Mouse (Mus musculus) B cell, adult 67 days (primary cell): ENCODE data around the gene Mmp28. TPM values are rescaled to one million over a fixed set of nuclear protein-coding genes. Genes with fewer than 3 reads are reported as not detected.

Experiments
- total RNA-seq, 2 experiments: library from RNA; stranded (reverse); gene quantifications; 4 replicates each; pipeline ENCODE4 v1.2.4; 2023

Gene Mmp28
- total RNA-seq: under 1 TPM in 1 of 2 experiments, not detected in 1; 0.46 TPM

DNA sequence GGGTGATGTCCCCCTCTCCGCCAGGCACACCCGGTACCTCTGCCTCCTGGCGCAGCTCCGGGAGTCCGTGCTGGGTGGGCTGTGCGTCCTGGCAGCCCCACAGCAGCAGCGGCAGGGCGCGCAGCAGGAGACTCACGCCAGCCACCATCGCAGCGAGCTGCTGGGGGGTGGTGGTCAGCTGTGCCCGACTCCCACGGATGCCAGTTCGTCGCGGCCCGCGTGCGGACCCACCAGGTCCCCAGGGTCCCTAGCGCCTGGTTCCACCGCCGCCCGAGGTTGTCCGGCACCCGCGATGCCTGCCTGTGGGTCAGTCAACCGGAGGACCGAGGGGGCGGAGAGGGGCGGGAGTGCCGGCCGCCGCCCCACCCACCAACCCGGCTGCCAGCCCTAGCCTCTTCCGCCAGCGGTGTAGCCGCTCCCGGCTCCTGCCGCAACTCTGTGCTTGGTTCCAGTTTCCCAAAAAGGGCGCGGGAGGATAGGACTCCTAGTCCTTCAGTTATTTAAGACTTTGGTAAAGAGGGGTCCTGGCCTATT lies at the start of gene Mmp28:
Gene Mmp28 (minus strand): TSS at position 361 of the 534 bp plus-strand sequence.

DNA sequence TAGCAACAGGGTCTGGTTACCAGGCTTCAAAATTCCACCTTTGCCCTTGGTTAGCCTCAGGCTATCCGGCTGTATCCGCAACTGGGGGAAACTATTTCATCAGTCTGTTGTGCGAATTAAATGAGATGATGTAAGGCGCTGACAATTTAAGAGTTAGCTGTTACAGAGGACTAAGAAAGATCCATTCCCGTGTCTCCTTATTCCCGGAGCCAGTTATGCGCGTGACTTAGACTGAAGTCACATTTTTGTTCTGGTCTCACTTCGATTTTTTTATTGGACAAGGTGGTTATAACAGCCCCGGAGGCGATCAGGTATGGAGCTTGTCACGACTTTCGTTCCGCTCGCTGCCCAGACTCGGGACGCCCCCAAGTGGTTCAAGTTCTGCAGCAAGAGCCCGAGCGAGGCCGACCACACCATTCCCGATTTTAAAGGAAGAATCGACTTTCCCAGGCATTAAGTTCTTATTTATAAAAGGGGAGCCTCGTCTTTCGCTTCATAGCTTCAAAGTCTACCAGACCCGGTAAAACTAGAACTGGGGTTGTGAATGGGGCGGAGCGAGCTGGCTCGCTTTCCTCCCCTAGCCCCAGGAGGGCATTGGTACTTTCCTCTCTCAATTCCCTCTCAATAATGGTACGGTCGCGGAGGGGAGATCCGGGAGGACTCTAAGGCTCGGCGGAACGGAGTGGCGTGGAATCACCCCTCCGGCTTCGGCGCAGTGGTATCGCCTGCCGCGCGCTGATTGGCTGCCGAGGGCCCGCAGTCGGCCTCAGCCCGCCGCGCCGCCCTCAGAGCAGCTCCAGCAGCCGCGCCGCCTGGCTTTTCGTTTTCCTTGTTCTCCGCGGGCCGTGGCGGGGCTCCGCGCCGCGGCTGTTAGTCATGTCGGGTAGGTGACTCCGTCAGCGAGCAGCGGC lies 9.7 kb upstream of the Mmp28 start, which contains the start of gene Taf15:
Gene Taf15 (plus strand): TSS at position 763 of the 911 bp plus-strand sequence.

GRCm38 (mm10) chr11:83437377-83437776 lies 25.5 kb downstream of the Mmp28 start, which contains the start of gene 1700020L24Rik:
Gene 1700020L24Rik (plus strand): TSS chr11:83437677.

GRCm38 (mm10) chr11:83429355-83429754 lies 33.5 kb downstream of the Mmp28 start, which contains the start of gene Gas2l2:
Gene Gas2l2 (minus strand): TSS chr11:83429455.

DNA sequence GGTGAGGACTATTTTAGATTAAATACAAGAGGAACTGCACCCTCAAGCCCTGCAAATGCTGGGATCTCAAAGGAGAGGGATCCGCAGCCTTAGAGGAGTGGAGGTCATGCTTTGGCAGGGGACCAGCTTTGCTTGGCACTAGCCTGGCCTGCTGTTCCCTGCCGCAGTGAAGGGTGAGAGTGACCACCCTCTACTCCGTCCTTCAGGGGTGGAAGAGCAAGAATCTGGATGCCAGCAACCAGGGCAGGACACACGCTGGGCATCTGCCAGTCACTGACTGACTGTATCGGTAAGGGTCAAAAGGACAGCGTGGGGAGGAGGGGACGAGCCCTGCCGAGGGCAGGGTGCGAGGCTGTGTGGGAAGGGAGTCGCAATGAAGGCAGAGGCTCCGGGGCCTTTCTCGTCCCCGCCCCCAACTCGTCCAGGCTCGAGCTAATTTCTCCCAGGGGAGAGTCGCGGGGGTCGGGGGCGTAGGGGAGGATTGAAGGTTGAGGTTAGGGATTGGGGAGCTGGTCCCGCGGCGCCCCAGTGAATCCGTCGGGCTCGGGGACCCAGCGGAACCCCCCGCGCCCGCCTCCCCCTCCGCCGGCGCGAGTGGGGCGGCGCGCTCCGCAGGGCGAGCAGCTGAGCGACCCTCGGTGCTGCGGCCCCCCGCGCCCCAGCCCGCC lies 53.6 kb downstream of the Mmp28 start, which contains the start of gene Rasl10b:
Gene Rasl10b (plus strand): TSS at position 51 of the 668 bp plus-strand sequence.

Other genes starting within 250 kb of the Mmp28 start
- gene Slfn14, start 176.3 kb downstream of the Mmp28 start, total RNA-seq: not detected
- 100 to 1,000 TPM; 139 to 156 TPM for gene Ap2b1, start 164.0 kb downstream of the Mmp28 start, total RNA-seq
- 10 to 100 TPM; 22.3 to 22.6 TPM for gene Pex12, start 160.5 kb downstream of the Mmp28 start, total RNA-seq
- under 1 TPM; 0.44 to 0.62 TPM for gene Rasl10b, start 53.9 kb downstream of the Mmp28 start, total RNA-seq
- gene Gas2l2, start 33.6 kb downstream of the Mmp28 start, total RNA-seq: not detected
- 1 to 10 TPM in 1 of 2 experiments, not detected in 1; 1.1 TPM for gene 1700020L24Rik, start 25.4 kb downstream of the Mmp28 start, total RNA-seq
- 100 to 1,000 TPM; 170 to 177 TPM for gene Taf15, start 10.0 kb upstream of the Mmp28 start, total RNA-seq
- under 1 TPM in 1 of 2 experiments, not detected in 1; 0.29 TPM for gene Heatr9, start 59.1 kb upstream of the Mmp28 start, total RNA-seq
- 1 to 10 TPM; 2.4 to 9.3 TPM for gene Ccl5, start 67.4 kb upstream of the Mmp28 start, total RNA-seq
- 1 to 10 TPM in 1 of 2 experiments, under 1 TPM in 1; 0.24 to 1.1 TPM for gene Ccl9, start 115.6 kb upstream of the Mmp28 start, total RNA-seq
- under 1 TPM in 1 of 2 experiments, not detected in 1; 0.99 TPM for gene Ccl6, start 130.0 kb upstream of the Mmp28 start, total RNA-seq
- not detected for gene Rpl9-ps1, start 182.6 kb upstream of the Mmp28 start, total RNA-seq
- gene Ccl3, start 186.3 kb upstream of the Mmp28 start, total RNA-seq: 10 to 100 TPM; 13.4 to 21.2 TPM
- gene Ccl4, start 199.5 kb upstream of the Mmp28 start, total RNA-seq: 1 to 10 TPM; 4.5 to 8.1 TPM
- gene Wfdc17, start 240.9 kb upstream of the Mmp28 start, total RNA-seq: 10 to 100 TPM in 1 of 2 experiments, 1 to 10 TPM in 1; 5.8 to 12.5 TPM
- not detected for gene Wfdc18, start 245.9 kb upstream of the Mmp28 start, total RNA-seq